Mouse (Mus musculus) granulocyte monocyte progenitor cell, adult 5-6 weeks (primary cell): ENCODE measurements around the gene Lrg1. TPM values are rescaled to one million over a fixed set of nuclear protein-coding genes. Genes with fewer than 3 reads are reported as not detected.

Experiments used
- ATAC-seq: replicated peaks from 2 replicates; pipeline ENCODE4 v1.8.0; 2016; ENCODE audit warnings: mild to moderate bottlenecking, moderate TSS enrichment, inconsistent platforms; ENCODE audit not compliant: poor library complexity, severe bottlenecking
- total RNA-seq, 2 experiments: library from RNA; stranded (forward) in 1 of 2; stranded (reverse) in 1 of 2; fragments of 200-712, 200-1000 nt in 1 of 2; fragments of >200 nt in 1 of 2; fragmentation: Nextera tagmentation in 1 of 2; gene quantifications; 2 replicates each; pipeline ENCODE4 v1.2.3; 2014 to 2017

Gene Lrg1
- total RNA-seq, 2 experiments from 2014 or later: 0.45 to 2.6 TPM

DNA sequence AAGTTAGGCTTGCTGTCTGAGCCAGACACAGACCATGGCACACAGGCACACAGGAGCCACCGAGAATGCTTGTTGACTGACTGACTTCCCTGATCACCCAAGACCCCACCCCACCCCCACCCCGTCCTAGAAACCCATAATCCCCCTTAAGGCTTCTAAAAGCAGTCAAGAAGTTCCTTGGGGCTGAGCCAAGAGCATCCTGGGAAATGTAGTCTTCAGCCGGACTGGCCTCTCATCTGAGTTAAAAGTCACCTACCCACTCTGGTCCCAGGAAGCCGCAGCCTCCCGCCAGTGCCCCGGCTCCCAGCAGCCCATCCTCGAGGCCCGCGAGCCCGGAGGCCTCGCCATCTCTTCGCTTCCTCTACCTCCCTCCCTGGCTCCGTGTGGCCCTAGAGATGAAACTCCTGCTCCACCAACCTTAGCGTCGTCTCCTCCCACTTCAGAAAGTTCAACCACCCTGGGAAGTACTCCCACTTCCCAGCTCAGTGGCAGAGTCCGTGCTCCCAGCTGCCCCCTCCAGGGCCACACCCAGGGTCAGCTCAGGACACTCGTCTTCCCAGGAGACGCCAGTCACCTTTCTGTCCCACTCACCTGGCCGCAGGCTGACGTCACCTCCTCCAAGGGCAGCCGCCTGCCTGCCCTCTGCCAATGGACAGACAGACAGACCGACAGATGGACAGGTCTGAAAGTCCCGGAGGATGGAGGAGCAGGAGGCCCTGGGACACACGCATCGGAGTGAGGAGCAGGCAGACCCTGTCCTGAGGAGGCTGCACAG lies 16.2 kb upstream of the Lrg1 start:
- no peak for ATAC-seq

DNA sequence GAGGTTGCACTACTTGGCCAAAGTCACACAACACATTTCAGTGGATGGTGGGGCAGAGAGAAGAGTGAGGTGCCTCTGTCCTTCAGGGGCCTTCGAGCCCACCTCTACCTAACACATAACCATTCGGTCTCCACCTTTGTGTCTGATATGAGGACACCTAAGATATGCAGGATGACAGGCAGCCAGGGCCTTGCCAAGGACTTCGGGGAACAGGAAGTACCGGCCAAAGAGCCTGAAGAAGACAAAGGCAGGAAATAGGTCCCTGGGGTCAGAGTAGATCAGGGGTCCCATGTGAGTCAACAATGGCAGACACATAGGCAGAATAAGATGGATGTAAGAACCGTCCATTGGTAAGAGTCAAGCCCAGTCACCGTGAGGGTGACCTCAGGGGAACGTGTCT lies 14.8 kb upstream of the Lrg1 start:
- ATAC-seq: no peak

DNA sequence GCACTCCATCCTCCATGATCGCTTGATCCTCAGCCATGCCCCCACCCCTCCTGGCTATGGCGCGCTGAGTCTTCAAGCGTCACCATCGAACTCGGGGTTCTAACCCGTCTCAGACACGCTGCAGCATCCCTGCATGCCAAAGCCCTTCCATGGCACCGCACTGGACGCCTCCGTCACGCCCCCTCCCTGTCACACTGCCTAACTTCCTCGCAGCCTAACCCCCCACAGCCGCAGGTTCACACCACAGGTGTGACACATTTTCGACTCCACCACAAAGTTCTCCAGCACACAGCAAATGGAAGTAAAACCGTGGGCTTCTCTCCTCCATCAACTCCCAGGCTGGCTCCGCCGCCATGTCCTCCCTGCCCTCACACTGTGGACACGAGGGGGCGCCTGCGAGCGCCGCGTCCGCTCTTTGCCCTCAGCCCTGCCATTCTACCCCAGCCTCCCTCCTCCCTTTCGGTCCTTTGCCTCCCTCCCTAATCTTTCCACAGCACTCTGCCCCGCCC lies 12.7 kb upstream of the Lrg1 start:
- ATAC-seq: peak; percentile 50

DNA sequence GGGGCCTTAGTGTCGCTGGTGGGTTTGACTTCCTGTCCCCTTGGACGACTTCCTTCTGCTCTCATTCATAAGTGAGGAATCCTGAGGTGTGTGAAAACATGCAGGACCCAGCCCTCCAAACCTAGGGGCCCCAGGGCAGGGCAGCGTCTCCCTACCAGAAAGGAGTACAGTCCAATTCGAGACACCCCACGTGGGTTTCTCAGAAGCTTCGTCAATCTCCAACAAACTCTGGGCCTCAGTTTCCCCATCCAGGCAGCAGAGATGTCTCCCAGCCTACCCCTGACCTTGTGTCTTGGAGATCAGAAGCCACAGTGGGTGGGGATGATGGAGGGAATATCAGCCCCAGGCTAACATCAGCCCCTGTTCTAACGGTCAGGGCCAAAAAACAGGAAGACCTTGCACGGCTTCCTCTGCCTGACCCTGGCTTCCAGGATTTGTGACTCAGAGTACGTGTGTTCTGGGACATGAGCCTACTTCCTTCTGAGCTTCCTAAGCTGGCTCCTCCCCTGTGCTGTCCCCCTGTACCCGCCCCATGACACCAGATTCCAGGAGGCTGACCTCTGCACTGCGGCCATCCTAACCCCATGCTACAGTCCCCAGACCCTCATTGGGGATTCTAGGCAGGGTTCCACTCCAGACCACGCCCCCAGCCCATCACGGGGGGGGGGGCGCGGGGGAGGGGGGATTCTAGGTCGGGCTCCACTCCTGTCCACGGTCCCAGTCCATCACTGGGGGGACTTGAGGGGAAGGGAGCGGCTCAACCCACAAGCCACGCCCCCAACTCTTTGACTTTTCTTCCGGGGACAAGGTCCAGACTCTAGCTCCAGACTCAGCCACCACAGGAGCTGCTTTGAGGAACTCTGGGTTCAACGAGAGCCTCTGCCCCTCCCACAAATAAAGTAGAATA lies 11.9 kb upstream of the Lrg1 start:
- ATAC-seq: peak; percentile 73

DNA sequence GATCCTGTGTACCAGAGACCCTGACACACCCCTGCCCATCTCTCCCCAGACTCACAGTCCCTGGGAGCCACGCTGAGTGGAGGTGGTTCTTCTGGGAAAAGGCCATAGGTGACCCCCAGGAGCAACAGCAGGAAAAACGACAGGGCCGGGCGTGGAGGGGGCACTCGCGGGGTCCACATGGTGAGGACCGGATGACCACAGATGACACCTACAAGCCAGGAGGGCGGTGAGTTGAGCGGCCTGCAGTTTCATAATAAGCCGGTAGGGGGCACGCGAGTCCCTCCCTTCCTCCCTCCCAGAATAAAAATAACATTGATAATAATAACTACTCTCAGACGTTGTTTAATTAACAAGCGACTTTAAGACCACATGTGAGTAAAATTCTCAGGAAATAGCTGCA lies 10.9 kb upstream of the Lrg1 start:
- ATAC-seq: peak; percentile 33

DNA sequence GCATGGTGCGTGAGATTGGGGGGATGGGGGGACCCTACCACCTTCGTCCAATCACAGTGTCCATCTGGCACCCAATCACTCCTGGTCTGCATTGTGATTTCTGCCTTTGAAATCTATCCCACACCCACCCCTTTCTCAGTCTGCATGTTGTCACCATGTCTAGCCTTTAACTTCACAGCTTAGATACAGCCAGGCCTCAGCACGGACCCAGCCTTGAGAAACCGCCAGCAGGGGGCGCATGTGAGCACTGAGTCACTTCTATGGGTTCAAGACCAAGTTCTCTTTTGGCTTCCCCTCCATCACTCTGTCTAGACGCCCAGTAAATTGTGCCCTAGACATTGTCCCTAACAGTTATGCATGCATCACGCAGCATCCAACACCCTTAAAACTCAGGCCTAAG lies 10.0 kb upstream of the Lrg1 start:
- ATAC-seq: 0 out of 2 replicates have a peak, but pooled peaks have one; percentile 11

DNA sequence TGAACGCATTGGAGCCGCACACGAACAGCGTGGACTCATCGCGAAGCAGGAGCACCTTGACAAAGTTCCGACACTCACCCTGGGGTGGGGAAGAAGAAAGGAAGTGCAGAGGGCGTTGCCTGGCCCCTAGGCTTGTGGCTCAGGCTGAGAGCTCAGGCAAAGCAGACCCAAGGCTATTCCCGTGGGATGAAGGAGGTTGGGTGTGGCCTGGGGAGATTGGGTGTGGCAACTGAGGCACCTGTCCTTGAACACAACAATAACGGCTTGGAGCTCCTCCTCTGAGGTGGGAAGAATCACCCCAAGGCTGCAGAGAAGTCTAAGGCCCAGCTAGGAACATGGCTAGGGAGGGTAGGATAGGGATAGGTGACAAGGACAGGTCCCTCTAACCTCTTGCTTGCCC lies 9.3 kb upstream of the Lrg1 start:
- ATAC-seq: no peak

DNA sequence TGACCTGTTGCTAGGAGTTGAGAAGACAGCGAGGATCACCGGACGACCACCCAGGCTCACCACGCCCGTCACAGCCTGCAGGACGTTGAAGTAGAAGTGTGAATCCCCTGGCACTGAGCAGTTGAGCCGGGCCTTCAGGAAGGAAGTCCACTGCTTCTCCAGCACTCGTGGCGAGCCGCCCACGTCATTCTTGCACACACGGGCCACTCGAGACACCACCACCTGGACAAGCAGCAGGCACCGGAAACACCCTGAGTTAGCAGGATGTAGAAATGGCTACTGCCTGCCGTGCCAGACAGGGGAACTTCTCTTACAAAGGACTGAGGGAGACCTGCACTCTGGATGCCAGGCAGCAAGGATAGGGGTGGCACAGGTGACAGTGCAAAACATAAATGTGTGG lies 6.4 kb upstream of the Lrg1 start:
- no peak for ATAC-seq

DNA sequence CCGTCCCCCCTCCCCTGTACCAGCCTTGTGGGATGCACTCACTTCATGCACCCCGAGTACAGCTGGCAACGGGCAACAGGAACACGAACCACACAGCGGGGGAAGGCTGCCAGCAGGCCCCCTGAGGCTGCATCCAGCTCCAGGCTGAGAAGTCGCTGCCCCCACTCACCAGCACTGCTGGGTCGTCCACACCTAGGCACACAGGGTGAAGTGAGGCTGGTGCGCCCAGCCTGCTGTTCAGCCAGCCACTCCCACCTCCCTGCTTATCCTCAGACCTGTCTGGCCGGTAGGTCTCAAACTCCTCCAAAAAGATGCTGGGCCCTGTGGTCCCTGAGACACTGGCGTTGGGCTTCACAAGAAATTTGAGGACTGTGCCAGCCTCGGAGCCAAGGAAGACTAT lies 4.4 kb upstream of the Lrg1 start:
- ATAC-seq: no peak

DNA sequence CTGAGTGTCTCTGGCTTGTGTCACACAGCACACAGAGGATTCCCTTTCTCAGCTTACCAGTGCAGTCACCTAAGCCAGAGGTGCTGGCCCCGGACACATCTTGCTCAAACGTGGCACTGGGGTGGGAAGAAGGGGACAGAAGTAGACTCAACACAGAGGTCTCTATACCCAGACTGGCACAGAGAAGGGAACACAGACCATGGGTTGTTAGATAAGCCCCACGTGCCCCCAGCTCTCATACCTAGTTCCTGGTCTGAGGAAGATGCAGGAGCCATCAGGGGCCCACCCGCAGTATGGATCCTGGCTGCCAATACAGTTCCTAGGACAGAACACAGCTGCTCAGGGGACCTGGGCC lies 3.5 kb upstream of the Lrg1 start:
- ATAC-seq: no peak

DNA sequence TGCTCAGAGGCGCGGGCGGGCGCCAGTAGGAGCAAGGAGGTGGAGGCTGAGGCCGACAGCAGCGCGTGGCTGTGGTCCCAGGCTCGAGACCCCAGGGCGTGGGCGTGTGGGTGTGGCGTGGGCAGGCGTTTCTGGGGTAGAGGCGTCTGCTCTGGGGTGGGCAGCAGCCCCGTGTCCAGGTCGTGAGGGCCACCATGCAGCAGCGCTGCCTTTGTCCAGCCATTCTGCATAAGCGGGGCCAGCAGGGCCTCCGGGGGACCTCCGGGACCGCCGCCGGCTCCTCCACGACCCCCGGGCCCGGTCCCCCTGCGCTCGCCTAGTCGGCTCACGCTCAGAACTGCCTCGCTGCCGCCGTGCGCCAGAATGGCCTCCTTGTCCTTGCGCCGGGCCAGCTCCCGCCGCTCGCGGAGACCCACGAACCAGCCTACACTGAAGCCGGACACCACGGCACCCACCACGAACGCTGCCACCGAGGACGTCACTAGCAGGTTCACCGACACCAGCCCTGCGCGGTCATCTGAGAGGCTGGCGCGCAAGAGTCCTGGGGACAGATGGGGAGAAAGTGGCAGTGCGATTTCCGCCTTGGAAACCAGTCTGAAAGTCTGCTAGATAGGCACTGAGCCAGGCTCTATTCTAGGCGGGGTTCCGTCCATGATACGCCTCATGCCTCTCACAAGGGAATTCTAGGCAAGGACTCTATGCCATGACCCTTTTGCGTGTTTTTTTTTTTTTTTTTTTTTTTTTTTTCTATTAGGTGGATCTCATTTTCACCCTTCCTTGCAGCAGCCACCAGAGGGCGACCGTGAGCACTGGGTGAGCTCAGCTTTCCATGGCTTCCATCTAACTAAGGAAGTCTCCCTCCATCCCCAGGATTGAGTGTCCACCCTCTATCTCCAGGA lies 2.8 kb upstream of the Lrg1 start:
- ATAC-seq: peak; percentile 31; the same call in 1 of the 2 replicates

DNA sequence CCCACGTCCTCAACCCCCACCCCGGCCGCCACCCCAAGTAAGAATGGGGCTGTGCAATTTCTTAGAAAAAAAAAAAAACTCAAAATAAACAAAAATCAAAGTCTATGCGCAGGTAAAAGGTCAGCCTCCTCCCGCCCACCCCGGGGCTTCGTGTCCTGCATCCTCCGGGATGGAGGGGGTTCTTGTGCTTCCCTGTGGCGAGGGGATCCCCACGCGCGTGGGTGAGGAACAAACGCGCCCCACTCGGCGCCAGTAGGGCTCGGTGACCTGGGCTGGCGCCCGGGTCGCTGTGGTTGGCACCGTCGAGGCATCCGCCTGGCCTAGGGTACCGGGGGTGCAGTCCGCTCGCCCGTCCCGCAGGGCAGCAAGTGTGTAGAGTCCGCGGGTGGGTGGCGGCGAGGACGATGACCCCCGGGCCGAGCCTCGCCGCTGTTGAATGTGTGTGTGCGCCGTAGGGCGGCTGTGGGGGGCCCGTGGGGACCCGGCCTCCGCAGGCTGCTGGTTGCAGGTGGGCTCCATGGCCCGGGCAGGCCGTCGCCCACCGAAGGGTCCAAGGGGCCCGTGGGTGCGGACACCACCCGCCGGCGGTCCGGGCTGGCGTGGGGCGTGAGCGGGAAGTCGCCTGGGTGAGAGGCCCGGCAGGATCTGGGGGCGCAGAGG lies 2.0 kb upstream of the Lrg1 start:
- ATAC-seq: no peak

DNA sequence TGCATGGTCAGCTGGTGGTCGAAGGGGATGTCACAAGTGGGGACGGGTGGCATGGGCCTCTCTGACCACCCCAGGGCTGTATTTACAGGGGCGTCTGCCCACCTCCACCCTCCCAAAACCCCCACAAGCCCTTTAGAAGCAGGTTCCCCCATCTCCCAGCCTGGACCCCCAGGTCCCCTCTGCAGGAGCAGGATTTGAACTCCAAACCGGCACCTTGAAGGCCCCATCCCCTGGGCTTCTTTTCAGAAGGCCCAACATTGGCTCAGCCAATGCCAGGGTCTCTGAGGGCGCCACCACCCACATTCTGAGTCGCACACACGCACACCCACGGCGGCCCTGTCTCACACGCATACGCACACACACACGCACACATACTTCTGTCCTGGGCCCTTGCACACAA lies 1.4 kb upstream of the Lrg1 start:
- ATAC-seq: no peak

DNA sequence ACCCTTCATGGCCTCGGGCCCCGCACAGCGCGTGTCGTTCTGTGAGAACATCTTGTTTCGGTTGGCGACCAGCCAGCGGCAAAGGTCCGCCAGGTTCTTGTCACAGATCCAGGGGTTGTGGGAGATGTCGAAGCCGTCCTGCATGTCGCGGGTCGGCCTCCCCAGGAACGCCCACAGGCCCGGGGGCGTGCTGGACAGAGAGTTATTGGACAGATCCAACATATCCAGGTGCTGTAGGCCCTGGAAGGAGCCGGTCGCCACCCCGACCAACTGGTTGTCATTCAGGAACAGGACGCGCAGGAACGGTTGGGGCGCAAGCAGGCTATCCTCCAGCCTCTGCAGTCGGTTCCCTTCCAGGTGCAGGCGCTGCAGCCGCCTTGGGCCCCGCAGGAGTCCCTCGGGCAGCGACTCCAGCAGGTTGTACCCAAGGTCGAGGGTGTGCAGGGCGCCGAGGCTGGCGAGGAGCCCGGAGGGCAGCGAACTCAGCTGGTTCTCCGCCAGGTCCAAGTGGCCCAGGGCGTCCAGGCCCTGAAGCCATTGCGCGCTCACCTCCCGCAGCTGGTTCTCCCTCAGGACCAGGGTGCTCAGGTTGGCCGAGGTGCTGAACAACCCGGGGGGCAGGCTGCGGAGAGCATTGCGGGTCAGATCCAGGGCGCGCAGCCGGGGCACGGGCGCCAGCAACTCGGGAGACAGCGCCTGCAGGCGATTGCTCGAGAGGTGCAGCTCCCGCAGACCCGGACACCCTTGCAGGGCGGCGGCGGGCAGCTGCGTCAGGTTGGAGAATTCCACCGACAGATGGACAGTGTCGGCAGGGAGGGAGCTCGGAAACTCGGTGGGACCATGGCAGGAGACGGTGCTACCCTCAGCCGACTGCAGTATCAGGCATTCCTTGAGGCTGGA lies 1.6 kb downstream of the Lrg1 start:
- ATAC-seq: peak; percentile 6

DNA sequence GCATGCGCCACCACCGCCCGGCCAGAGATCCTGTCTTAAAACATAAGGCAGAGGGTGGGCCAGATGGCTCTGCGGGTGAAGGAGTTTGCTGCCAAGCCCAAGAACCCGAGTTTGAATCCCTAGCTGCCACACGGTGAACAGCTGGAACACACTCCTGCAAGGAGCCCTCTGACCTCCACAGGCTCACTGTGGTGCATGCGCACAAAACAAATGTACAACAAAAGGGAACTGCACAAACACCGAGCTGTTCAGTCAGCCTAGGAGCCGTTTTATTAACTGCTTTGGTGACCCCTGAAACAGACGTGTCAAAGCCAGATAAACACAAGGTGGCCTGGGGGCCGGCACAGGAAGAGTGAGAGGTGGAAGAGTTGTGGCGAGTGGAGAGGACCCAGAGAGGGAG lies 2.4 kb downstream of the Lrg1 start:
- ATAC-seq: 0 out of 2 replicates have a peak, but pooled peaks have one; percentile 4

DNA sequence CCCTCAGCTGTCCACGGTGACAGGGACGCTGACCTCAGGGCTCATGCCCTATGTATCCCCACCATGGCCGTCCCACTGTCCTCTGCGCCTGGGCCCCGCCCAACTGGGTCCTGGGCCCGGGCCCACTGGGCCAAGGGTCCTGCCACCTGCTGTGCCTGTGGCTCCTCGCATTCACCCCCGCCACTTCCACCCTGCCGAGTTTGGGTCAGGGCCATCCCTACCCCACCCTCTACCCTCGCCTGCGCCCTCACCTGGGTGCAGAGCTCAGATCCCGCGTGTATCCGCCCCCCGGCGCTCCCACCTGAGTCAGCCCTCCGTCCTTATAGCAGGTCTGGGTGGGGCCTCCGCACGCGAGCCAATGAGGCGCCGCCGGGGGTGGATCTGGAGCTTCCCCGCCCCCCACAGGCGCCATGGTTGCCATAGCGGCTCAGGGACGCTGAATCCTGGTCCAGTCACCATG lies 4.5 kb downstream of the Lrg1 start, which contains the start of gene Plin5:
TSS of gene Plin5 (minus strand) at position 346 of the 460 bp plus-strand sequence.
- peak; percentile 62 for ATAC-seq

DNA sequence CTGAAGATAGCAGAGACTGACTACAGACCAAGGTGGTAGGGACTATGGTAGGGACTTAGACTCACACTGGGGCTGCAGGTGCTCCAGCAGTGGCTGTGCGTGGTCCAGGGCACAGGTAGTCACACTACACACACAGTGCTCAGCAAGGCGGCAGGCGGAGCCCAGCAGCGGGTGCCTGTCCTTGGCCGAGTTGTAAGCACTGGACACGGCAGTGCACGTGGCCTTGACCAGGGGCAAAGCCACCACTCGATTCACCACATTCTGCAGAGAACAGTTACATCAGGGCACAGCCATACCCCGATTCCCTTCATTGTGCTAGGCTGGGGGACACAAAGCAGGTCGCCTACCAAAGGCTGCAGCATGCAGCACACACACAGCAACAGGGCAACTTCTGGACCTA lies 5.6 kb downstream of the Lrg1 start:
- ATAC-seq: no peak

DNA sequence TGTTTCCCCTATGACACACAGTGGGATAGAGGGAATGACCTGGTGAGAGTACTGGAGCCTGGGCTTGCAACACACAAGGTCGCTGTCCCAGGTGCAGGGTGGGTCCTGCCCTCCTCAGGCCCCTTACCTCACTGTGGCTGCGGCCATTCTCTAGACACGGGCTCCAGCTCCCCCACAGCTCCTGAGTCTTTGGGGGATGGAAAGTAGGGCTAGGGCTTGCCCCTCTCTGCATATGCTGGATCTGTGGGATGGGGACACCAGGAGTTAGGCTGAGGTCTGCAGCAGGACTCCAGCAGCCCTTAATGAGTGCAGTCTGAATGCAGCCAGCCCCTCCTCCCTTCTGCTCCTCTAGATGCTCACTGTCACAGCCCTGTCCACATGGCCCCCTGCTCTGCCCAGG lies 9.1 kb downstream of the Lrg1 start:
- no peak for ATAC-seq

DNA sequence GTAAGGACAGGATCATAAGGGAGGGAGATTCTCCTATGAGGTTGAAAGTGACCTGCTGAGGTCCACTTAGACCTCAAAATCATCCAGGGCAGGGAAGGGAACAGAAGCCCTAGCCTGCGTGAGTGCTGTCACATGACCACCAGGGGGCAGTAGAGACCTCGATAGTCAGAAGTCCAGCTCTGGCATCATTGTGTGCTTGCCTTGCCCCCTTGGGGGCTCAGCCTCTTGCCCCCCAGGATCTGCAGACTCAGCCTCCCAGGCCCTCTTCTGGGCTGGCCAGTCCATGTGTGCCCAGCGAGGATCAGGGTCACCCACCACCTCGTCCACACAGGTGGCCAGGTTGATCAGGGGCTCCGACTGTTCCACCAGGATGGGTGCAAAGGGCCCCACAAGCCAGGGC lies 9.9 kb downstream of the Lrg1 start:
- peak; percentile 77 for ATAC-seq
